Mouse (Mus musculus) cerebellum, adult 2 months (tissue): ENCODE results near the gene Batf3. TPM values are rescaled to one million over a fixed set of nuclear protein-coding genes. Genes with fewer than 3 reads are reported as not detected.

Experiments
- DNase-seq, 2 experiments: peaks; one replicate each; pipeline ENCODE4 v3.0.0; 2021
- H3K27ac ChIP-seq: fragments of 200-500 bp; 2 replicates; pipeline ENCODE4 v1.5.1; 2012; ENCODE audit warnings: low read length, control low read depth, inconsistent platforms; ENCODE audit not compliant: insufficient read depth
- H3K27me3 ChIP-seq: fragments of 200-500 bp; 2 replicates; pipeline ENCODE4 v1.6.1; 2012; ENCODE audit warnings: inconsistent platforms, mild to moderate bottlenecking, low read length, moderate library complexity; ENCODE audit not compliant: control insufficient read depth, insufficient read depth
- H3K4me1 ChIP-seq: fragments of 200-500 bp; 2 replicates; pipeline ENCODE4 v1.6.1; 2011; ENCODE audit warnings: low read length; ENCODE audit not compliant: control insufficient read depth, insufficient read depth
- H3K4me3 ChIP-seq: fragments of 200-500 bp; replicated peaks from 2 replicates; pipeline ENCODE3; 2011; ENCODE audit warnings: mild to moderate bottlenecking, low read depth, low read length, control low read depth; ENCODE audit not compliant: insufficient read depth
- CTCF ChIP-seq: fragments of 200-500 bp; IDR thresholded peaks from 2 replicates; pipeline ENCODE4 v1.5.1; 2011; ENCODE audit warnings: low read depth, mild to moderate bottlenecking, control low read depth, low read length, moderate library complexity, borderline replicate concordance; ENCODE audit not compliant: insufficient read depth
- POLR2A ChIP-seq: fragments of 200-500 bp; IDR thresholded peaks from 2 replicates; pipeline ENCODE4 v1.6.1; 2011; ENCODE audit warnings: low read length, control low read depth, borderline replicate concordance; ENCODE audit not compliant: insufficient read depth
- WGBS: fragments of 180-500 bp; shearing (Covaris S2); methylation state at CpG from one replicate; pipeline ENCODE4 v1.1.7; 2018; 5-methylcytosine and 5-hydroxymethylcytosine counted together
- polyA plus RNA-seq: library from polyadenylated mRNA; depleted of rRNA; stranded (reverse); fragments of >200 nt; gene quantifications from 2 replicates; pipeline ENCODE4 v1.2.3, GENCODE M21; 2012

The Batf3 gene
- polyA plus RNA-seq, 1 experiment = 0.85 TPM

DNA sequence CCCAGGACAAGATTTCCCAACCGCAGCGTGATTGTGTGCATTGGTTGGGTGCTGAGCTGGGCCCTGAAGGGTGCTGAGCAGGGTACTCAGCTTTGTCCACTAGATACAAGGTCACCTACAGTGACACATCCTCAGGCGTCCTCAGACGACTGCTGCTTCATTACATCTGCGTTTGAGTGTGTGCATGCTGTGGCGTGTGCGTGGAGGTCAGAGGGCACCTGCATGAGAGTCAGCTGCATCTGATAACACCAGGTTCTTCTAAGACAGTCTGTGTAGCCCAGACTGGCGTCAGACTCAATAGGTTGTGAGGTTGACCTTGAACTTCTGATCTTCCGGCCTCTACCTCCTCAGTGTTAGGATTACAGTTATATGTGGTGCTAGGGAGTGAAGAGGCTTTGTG lies 7.6 kb downstream of the Batf3 start:
- TF ChIP-seq POLR2A (no peak), CTCF (no peak)
- H3K27me3 ChIP-seq = no peaks in the 10 kb centered on the region
- no peak for DNase-seq
- WGBS = 85% methylated on average over 9 of the region's 9 CpGs
- no peak overlapping the region for H3K4me3 ChIP-seq
- H3K27ac ChIP-seq = no peak overlapping the region
- no peaks in the 10 kb centered on the region for H3K4me1 ChIP-seq

DNA sequence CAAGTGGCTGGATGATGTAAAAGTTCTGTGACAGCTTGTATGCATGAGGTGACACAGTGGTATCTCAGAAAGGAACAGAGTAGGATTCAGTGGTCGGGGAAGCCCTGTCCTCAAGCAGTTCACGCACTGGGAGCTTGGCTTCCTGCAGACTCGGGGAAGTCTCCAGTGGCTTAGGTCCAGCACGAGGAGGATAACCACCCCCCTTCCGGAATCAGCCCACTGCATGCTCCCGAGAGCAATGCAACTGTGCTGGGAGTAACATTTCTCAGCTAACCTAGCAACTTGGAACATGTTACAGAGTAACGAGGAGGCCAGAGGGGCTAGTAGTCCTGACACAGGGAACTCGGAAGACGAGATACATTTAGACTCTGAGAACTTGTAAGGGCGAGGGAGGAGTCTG lies 9.7 kb downstream of the Batf3 start:
- TF ChIP-seq CTCF = no peak
- TF ChIP-seq POLR2A = no peak
- no peak for DNase-seq
- no peaks in the 10 kb centered on the region for H3K27me3 ChIP-seq
- no peaks in the 10 kb centered on the region for H3K4me1 ChIP-seq
- no peak overlapping the region for H3K4me3 ChIP-seq
- no peak overlapping the region for H3K27ac ChIP-seq
- 37% methylated on average over 10 of the region's 10 CpGs for WGBS

DNA sequence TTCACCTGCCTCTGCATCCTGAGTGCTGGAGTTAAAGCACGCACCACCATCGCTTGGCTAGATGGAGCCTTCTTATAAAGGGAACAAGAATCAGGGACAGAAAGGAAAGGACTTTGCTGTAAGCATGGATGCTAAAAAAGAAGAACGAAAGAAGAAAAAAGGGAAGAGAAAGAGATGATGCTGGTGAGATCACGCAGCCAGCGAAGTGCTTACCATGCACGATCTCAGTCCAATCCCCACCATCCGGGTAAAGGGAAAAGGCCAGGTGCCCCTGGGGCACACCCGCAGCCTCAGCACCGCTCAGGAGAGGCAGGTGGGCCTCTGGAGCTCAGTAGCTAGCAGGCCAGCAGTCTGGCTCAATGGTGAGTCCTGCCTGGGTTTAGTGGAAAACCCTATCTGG lies 12.3 kb downstream of the Batf3 start:
- 91% methylated on average over 9 of the region's 9 CpGs for WGBS
- Histone ChIP-seq H3K4me1 (no peaks in the 10 kb centered on the region), H3K27ac (no peak overlapping the region), H3K4me3 (no peak overlapping the region), H3K27me3 (no peaks in the 10 kb centered on the region)
- TF ChIP-seq POLR2A = no peak
- no peak for TF ChIP-seq CTCF
- no peak for DNase-seq

DNA sequence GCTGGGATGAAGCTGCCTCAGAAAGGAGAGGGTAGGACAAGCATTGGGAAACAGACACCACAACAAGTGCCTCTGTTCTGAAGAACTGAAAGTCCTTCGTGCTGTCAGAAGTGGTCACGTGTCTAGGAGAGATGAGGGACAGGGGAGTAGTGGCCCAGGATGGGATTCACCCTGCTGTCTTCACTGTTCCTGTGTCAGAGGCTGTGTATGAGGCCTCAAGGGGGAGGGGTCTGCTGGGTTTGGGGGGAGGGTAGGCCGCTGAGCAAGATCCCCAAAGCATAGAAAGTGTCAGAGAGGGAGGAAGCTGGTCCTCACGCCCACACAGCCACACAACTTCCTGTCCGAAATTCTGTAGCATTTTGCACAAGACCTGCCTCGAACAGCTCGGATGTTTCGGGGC lies 13.5 kb downstream of the Batf3 start:
- DNase-seq = no peak
- Histone ChIP-seq H3K27me3 (no peaks in the 10 kb centered on the region), H3K4me3 (no peak overlapping the region), H3K4me1 (no peaks in the 10 kb centered on the region), H3K27ac (no peak overlapping the region)
- 68% methylated on average over 8 of the region's 8 CpGs for WGBS
- no peak for TF ChIP-seq POLR2A
- no peak for TF ChIP-seq CTCF

DNA sequence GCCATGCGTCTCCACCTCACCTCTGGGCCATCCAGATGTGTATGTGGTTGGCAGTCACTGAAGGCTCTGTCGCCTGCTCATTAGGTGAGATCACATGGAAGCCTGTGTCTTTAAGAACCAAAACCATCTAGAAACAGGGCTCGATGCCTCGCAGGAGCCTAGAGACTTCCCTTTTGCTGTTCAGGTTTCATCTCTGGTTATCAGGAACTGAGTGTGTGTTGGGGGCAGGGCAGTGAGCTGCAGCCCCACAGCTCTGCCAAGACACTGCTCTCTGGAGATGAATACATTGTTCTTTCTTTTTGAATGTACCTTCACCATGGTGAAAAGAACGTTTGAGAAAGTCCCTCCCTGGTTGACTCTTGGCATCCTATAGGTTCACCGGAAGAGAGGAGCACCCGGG lies 17.2 kb downstream of the Batf3 start:
- no peak for DNase-seq
- Histone ChIP-seq H3K27ac (no peak overlapping the region), H3K27me3 (no peaks in the 10 kb centered on the region), H3K4me3 (no peak overlapping the region), H3K4me1 (no peaks in the 10 kb centered on the region)
- 75% methylated on average over 7 of the region's 7 CpGs for WGBS
- TF ChIP-seq POLR2A (no peak), CTCF (no peak)

DNA sequence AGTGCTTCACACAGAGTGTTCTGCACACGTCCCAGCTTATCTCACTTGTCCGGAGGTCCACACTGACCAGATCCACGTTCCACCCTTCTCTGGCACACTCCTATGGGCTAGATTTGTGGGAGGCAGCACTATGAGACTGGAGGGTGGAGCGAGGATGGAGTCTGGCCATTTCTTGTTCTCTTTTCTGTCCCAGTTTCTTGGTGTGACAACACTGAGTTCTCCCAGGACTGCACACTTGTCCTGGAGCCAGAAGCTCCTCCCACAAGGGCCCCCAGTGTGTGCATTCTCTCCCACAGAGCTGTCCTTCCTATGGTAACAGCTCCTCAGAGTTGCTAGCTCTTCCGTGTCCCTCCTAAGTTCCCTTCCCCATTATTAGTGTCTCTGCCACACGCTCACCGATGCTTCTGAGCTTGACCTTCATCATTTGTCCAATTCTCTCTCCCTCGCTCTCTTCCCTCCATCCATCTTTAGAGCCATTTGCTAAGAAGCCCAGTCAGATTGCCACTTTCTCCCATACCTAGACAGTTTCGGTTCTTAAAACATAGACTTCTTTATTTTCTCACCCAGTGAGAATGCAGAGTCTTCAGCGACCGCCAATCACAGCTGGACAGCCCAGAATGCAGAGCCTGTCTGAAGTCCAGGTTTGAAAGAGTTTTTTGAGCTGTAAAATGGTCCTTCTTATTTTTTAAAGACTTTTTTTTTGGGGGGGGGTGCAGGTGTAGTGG lies 18.0 kb downstream of the Batf3 start:
- Histone ChIP-seq H3K4me1 (no peaks in the 10 kb centered on the region), H3K27ac (no peak overlapping the region), H3K4me3 (no peak overlapping the region), H3K27me3 (no peaks in the 10 kb centered on the region)
- 58% methylated on average over 11 of the region's 11 CpGs for WGBS
- TF ChIP-seq POLR2A = no peak
- no peak for DNase-seq

DNA sequence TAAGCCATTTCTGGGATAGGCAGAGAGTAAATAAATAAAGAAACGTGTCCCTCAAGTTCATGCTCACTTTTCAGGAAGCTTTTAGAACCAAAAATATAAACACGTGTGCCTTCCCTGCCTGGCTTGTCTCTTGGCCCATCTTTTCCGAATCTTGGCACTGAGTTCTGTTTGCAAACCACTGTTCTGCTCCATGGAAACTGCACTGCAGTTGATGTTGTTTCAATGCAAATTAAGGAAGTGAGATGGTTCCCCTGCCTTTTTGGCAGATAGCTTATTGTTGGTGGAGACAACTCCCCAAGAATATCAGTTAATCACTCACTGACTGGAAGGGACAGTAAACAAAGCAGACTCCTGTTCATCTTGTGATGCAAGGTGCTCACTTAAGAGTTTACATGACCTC lies 25.1 kb downstream of the Batf3 start:
- no peak overlapping the region for H3K4me3 ChIP-seq
- DNase-seq = no peak
- H3K4me1 ChIP-seq = no peaks in the 10 kb centered on the region
- WGBS = 17% methylated on average over 3 of the region's 3 CpGs
- no peak overlapping the region for H3K27ac ChIP-seq
- no peak for TF ChIP-seq CTCF
- TF ChIP-seq POLR2A = no peak
- no peaks in the 10 kb centered on the region for H3K27me3 ChIP-seq

DNA sequence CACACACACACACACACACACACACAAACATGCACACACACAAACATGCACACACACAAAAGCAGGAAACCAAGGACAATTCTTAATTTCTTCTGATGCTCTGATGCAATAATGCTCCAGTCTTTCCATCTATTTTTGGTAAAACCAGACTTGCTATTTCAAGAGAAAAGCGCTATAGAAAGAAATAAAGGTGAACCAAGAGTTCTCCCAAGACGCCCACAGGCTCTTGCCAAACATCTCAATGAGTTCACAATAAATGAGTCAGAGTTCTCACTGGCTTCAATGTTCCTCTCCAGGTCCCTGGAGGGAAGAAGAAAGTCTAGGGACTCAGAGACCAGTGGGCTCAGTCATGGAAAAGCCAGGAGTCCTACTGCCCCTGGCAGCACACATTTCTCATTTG lies 26.0 kb downstream of the Batf3 start:
- TF ChIP-seq CTCF (no peak), POLR2A (no peak)
- Histone ChIP-seq H3K4me3 (no peak overlapping the region), H3K27ac (no peak overlapping the region), H3K4me1 (no peaks in the 10 kb centered on the region), H3K27me3 (no peaks in the 10 kb centered on the region)
- no peak for DNase-seq
- WGBS = 86% methylated on average over 2 of the region's 2 CpGs
